Mouse (Mus musculus): Measurements from ENCODE around the gene Gpc5. TPM values are rescaled to one million over a fixed set of nuclear protein-coding genes. Genes with fewer than 3 reads are reported as not detected.

Gpc5 gene
- polyA plus RNA-seq, 1 experiment from 2014 or later: 0.29 TPM

- ATAC-seq (ENCODE audit: insufficient read depth) (no peak), DNase-seq (no peak)
- Histone ChIP-seq H3K4me1 (ENCODE audit: insufficient read depth) (no peaks in the 10 kb centered on the region), H3K27ac (ENCODE audit: low read depth) (no peak overlapping the region), H3K9me3 (ENCODE audit: low read depth, low read length) (no peaks in the 10 kb centered on the region), H3K9ac (no peak overlapping the region), H3K27me3 (ENCODE audit: insufficient read depth, low read length) (no peaks in the 10 kb centered on the region), H3K4me3 (ENCODE audit: low read depth, low read length) (no peak overlapping the region), H3K4me2 (no peak overlapping the region), H3K36me3 (ENCODE audit: insufficient read depth) (no peaks in the 10 kb centered on the region)
- no peak for TF ChIP-seq CTCF (IDR thresholded peaks at IDR 0.05; ENCODE audit: low read depth)
- WGBS: 86% methylated on average over 3 of the region's 3 CpGs
Measured at GRCm38 (mm10) chr14:115253155-115253554, 161.1 kb downstream of the Gpc5 start.

- no peak for TF ChIP-seq CTCF (IDR thresholded peaks at IDR 0.05; ENCODE audit: low read depth)
- Histone ChIP-seq H3K9ac (no peak overlapping the region), H3K4me2 (no peak overlapping the region), H3K27ac (ENCODE audit: low read depth) (no peak overlapping the region), H3K9me3 (ENCODE audit: low read depth, low read length) (no peaks in the 10 kb centered on the region), H3K27me3 (ENCODE audit: insufficient read depth, low read length) (no peaks in the 10 kb centered on the region), H3K4me1 (ENCODE audit: insufficient read depth) (no peaks in the 10 kb centered on the region), H3K36me3 (ENCODE audit: insufficient read depth) (no peaks in the 10 kb centered on the region), H3K4me3 (ENCODE audit: low read depth, low read length) (no peak overlapping the region)
- DNase-seq (no peak), ATAC-seq (ENCODE audit: insufficient read depth) (no peak)
- WGBS: 56% methylated on average over 2 of the region's 2 CpGs
Measured at GRCm38 (mm10) chr14:115253685-115254084, 161.7 kb downstream of the Gpc5 start.

GRCm38 (mm10) chr14:115269703-115270402 lies 177.8 kb downstream of the Gpc5 start:
- Histone ChIP-seq H3K4me3 (ENCODE audit: low read depth, low read length) (no peak overlapping the region), H3K4me1 (ENCODE audit: insufficient read depth) (no peaks in the 10 kb centered on the region), H3K9ac (no peak overlapping the region), H3K27me3 (ENCODE audit: insufficient read depth, low read length) (no peaks in the 10 kb centered on the region), H3K36me3 (ENCODE audit: insufficient read depth) (no peaks in the 10 kb centered on the region), H3K4me2 (no peak overlapping the region), H3K27ac (ENCODE audit: low read depth) (no peak overlapping the region), H3K9me3 (ENCODE audit: low read depth, low read length) (no peaks in the 10 kb centered on the region)
- TF ChIP-seq CTCF (IDR thresholded peaks at IDR 0.05; ENCODE audit: low read depth): no peak
- ATAC-seq (ENCODE audit: insufficient read depth): no peak
- DNase-seq: no peak
- 77% methylated on average over 6 of the region's 6 CpGs for WGBS

GRCm38 (mm10) chr14:115270445-115270844 lies 178.4 kb downstream of the Gpc5 start:
- 78% methylated on average over 6 of the region's 6 CpGs for WGBS
- no peaks in the 10 kb centered on the region for H3K27me3 ChIP-seq (ENCODE audit: insufficient read depth, low read length)
- no peak overlapping the region for H3K27ac ChIP-seq (ENCODE audit: low read depth)
- ATAC-seq (ENCODE audit: insufficient read depth) (no peak), DNase-seq (no peak)
- H3K9me3 ChIP-seq (ENCODE audit: low read depth, low read length): no peaks in the 10 kb centered on the region
- no peak for TF ChIP-seq CTCF (IDR thresholded peaks at IDR 0.05; ENCODE audit: low read depth)
- H3K4me1 ChIP-seq (ENCODE audit: insufficient read depth): no peaks in the 10 kb centered on the region
- H3K36me3 ChIP-seq (ENCODE audit: insufficient read depth): no peaks in the 10 kb centered on the region
- H3K9ac ChIP-seq: no peak overlapping the region
- no peak overlapping the region for H3K4me3 ChIP-seq (ENCODE audit: low read depth, low read length)
- H3K4me2 ChIP-seq: no peak overlapping the region

GRCm38 (mm10) chr14:115282782-115283181 lies 190.8 kb downstream of the Gpc5 start:
- Histone ChIP-seq H3K4me2 (no peak overlapping the region), H3K9me3 (ENCODE audit: low read depth, low read length) (no peaks in the 10 kb centered on the region), H3K4me1 (ENCODE audit: insufficient read depth) (no peaks in the 10 kb centered on the region), H3K27ac (ENCODE audit: low read depth) (no peak overlapping the region), H3K27me3 (ENCODE audit: insufficient read depth, low read length) (no peaks in the 10 kb centered on the region), H3K36me3 (ENCODE audit: insufficient read depth) (no peaks in the 10 kb centered on the region), H3K4me3 (ENCODE audit: low read depth, low read length) (no peak overlapping the region), H3K9ac (no peak overlapping the region)
- no peak for TF ChIP-seq CTCF (IDR thresholded peaks at IDR 0.05; ENCODE audit: low read depth)
- DNase-seq: no peak
- no peak for ATAC-seq (ENCODE audit: insufficient read depth)

- H3K9ac ChIP-seq: no peak overlapping the region
- WGBS: 44% methylated on average over 2 of the region's 2 CpGs
- no peaks in the 10 kb centered on the region for H3K36me3 ChIP-seq (ENCODE audit: insufficient read depth)
- H3K27ac ChIP-seq (ENCODE audit: low read depth): no peak overlapping the region
- no peak overlapping the region for H3K4me2 ChIP-seq
- H3K4me3 ChIP-seq (ENCODE audit: low read depth, low read length): no peak overlapping the region
- no peak for ATAC-seq (ENCODE audit: insufficient read depth)
- no peak for TF ChIP-seq CTCF (IDR thresholded peaks at IDR 0.05; ENCODE audit: low read depth)
- no peaks in the 10 kb centered on the region for H3K9me3 ChIP-seq (ENCODE audit: low read depth, low read length)
- H3K27me3 ChIP-seq (ENCODE audit: insufficient read depth, low read length): no peaks in the 10 kb centered on the region
- H3K4me1 ChIP-seq (ENCODE audit: insufficient read depth): no peaks in the 10 kb centered on the region
- DNase-seq: no peak
Measured at GRCm38 (mm10) chr14:115324247-115324646, 232.2 kb downstream of the Gpc5 start.

- DNase-seq: no peak
- H3K4me1 ChIP-seq (ENCODE audit: insufficient read depth): no peaks in the 10 kb centered on the region
- H3K27me3 ChIP-seq (ENCODE audit: insufficient read depth, low read length): no peaks in the 10 kb centered on the region
- no peak for ATAC-seq (ENCODE audit: insufficient read depth)
- no peak overlapping the region for H3K27ac ChIP-seq (ENCODE audit: low read depth)
- H3K9ac ChIP-seq: no peak overlapping the region
- H3K4me3 ChIP-seq (ENCODE audit: low read depth, low read length): no peak overlapping the region
- 42% methylated on average over 5 of the region's 5 CpGs for WGBS
- H3K4me2 ChIP-seq: no peak overlapping the region
- H3K9me3 ChIP-seq (ENCODE audit: low read depth, low read length): no peaks in the 10 kb centered on the region
- H3K36me3 ChIP-seq (ENCODE audit: insufficient read depth): no peaks in the 10 kb centered on the region
- no peak for TF ChIP-seq CTCF (IDR thresholded peaks at IDR 0.05; ENCODE audit: low read depth)
Measured at GRCm38 (mm10) chr14:115326426-115326825, 234.4 kb downstream of the Gpc5 start.

Measured in lung, embryonic 14.5 days (tissue).